Mouse (Mus musculus) CH12.LX (cell line): ENCODE data around the gene Eif2d. TPM values are rescaled to one million over a fixed set of nuclear protein-coding genes. Genes with fewer than 3 reads are reported as not detected.

Source experiments
- DNase-seq: peaks from one replicate; pipeline ENCODE4 v3.0.0-alpha.2; 2013; ENCODE audit errors: extremely low read depth
- H3K27ac ChIP-seq: 2 replicates; pipeline ENCODE4 v1.5.1; 2012; ENCODE audit warnings: low read depth, mild to moderate bottlenecking, control low read depth, moderate library complexity; ENCODE audit not compliant: insufficient read depth
- H3K27me3 ChIP-seq: replicated peaks from 2 replicates; pipeline ENCODE3; 2012; ENCODE audit warnings: inconsistent platforms
- H3K36me3 ChIP-seq, 2 experiments: replicated peaks in 1 of 2; 2 replicates each; pipeline versions ENCODE3 to v1.6.1; 2012; ENCODE audit warnings: inconsistent platforms in 1 of 2, low read length in 1 of 2, mild to moderate bottlenecking in 1 of 2, mixed read lengths in 1 of 2, moderate library complexity in 1 of 2; ENCODE audit not compliant: control insufficient read depth in 1 of 2, insufficient read depth in 1 of 2
- H3K4me1 ChIP-seq, 2 experiments: 2 replicates each; pipeline ENCODE4 v1.6.1; 2012; ENCODE audit warnings: inconsistent platforms in 1 of 2, moderate library complexity in 1 of 2; ENCODE audit not compliant: insufficient read depth in 2 of 2, control insufficient read depth in 1 of 2
- H3K4me2 ChIP-seq: 2 replicates; pipeline ENCODE4 v1.6.1; 2012; ENCODE audit warnings: low read depth, mild to moderate bottlenecking, control low read depth; ENCODE audit not compliant: poor library complexity, insufficient read depth, severe bottlenecking
- H3K4me3 ChIP-seq, 3 experiments: fragments of 150-350 bp in 1 of 3; sonication (generic) in 1 of 3; replicated peaks in 1 of 3; 2 replicates each; pipeline versions ENCODE3 to v1.5.1; 2011 to 2012; ENCODE audit warnings: low read depth in 2 of 3, low read length in 2 of 3, mild to moderate bottlenecking in 2 of 3, moderate library complexity in 2 of 3, control low read depth in 1 of 3, improper control_type of control experiment in 1 of 3, inconsistent platforms in 1 of 3, mixed read lengths in 1 of 3; ENCODE audit not compliant: poor library complexity in 1 of 3
- H3K79me2 ChIP-seq: replicated peaks from 2 replicates; pipeline ENCODE4 v1.6.1; 2012; ENCODE audit warnings: mild to moderate bottlenecking, moderate library complexity; ENCODE audit not compliant: control insufficient read depth, poor library complexity, insufficient read depth, severe bottlenecking; ENCODE audit errors: extremely low read depth
- H3K9ac ChIP-seq: 2 replicates; pipeline ENCODE4 v1.6.1; 2012; ENCODE audit warnings: low read depth, mild to moderate bottlenecking, control low read depth, moderate library complexity; ENCODE audit not compliant: insufficient read depth
- H3K9me3 ChIP-seq: replicated peaks from 2 replicates; pipeline ENCODE3; 2012; ENCODE audit warnings: low read length, inconsistent platforms, mixed read lengths
- CHD1 ChIP-seq: IDR thresholded peaks from 2 replicates; pipeline ENCODE4 v1.6.1; 2012; ENCODE audit warnings: low read depth, low read length, improper control_type of control experiment, inconsistent platforms
- CHD2 ChIP-seq: IDR thresholded peaks from 2 replicates; pipeline ENCODE4 v1.6.1; 2011; ENCODE audit warnings: low read length, improper control_type of control experiment
- CTCF ChIP-seq, 2 experiments: IDR thresholded peaks in 1 of 2; conservative IDR thresholded peaks in 1 of 2; 2 replicates each; pipeline ENCODE4 v1.5.1; 2011 to 2012; ENCODE audit warnings: low read depth in 2 of 2, low read length in 2 of 2, improper control_type of control experiment in 1 of 2, inconsistent platforms in 1 of 2, mild to moderate bottlenecking in 1 of 2, moderate library complexity in 1 of 2
- ELF1 ChIP-seq: IDR thresholded peaks from 2 replicates; pipeline ENCODE4 v1.6.1; 2014; ENCODE audit warnings: low read depth, mild to moderate bottlenecking, inconsistent platforms, low read length, improper control_type of control experiment
- ETS1 ChIP-seq: conservative IDR thresholded peaks from 2 replicates; pipeline ENCODE4 v1.6.1; 2012; ENCODE audit warnings: low read depth, mild to moderate bottlenecking, inconsistent platforms, low read length, improper control_type of control experiment, moderate library complexity
- IRF4 ChIP-seq: IDR thresholded peaks from 2 replicates; pipeline ENCODE4 v1.6.1; 2014; ENCODE audit warnings: low read depth, mild to moderate bottlenecking, inconsistent platforms, low read length, improper control_type of control experiment
- JUN ChIP-seq: IDR thresholded peaks from 2 replicates; pipeline ENCODE4 v1.6.1; 2011; ENCODE audit warnings: low read depth, mild to moderate bottlenecking, low read length, improper control_type of control experiment, moderate library complexity; ENCODE audit not compliant: insufficient read depth
- KAT2A ChIP-seq: IDR thresholded peaks from 2 replicates; pipeline ENCODE4 v1.6.1; 2012; ENCODE audit warnings: low read length, improper control_type of control experiment, inconsistent platforms; ENCODE audit not compliant: insufficient replicate concordance
- MAFK ChIP-seq: IDR thresholded peaks from 2 replicates; pipeline ENCODE4 v1.6.1; 2011; ENCODE audit warnings: low read length, improper control_type of control experiment; ENCODE audit not compliant: insufficient replicate concordance
- MAX ChIP-seq: IDR thresholded peaks from 2 replicates; pipeline ENCODE4 v1.6.1; 2011; ENCODE audit warnings: low read length, improper control_type of control experiment
- MXI1 ChIP-seq: IDR thresholded peaks from 2 replicates; pipeline ENCODE4 v1.6.1; 2011; ENCODE audit warnings: mild to moderate bottlenecking, low read depth, low read length, improper control_type of control experiment
- PAX5 ChIP-seq: IDR thresholded peaks from 2 replicates; pipeline ENCODE4 v1.6.1; 2012; ENCODE audit warnings: low read length, inconsistent platforms, mixed read lengths
- RAD21 ChIP-seq: IDR thresholded peaks from 2 replicates; pipeline ENCODE4 v1.6.1; 2011; ENCODE audit warnings: low read depth, mild to moderate bottlenecking, low read length, improper control_type of control experiment, moderate library complexity
- SMC3 ChIP-seq: IDR thresholded peaks from 2 replicates; pipeline ENCODE4 v1.6.1; 2011; ENCODE audit warnings: low read depth, low read length, improper control_type of control experiment
- TBP ChIP-seq: conservative IDR thresholded peaks from 2 replicates; pipeline ENCODE4 v1.6.1; 2011; ENCODE audit warnings: low read depth, low read length, improper control_type of control experiment
- UBTF ChIP-seq: IDR thresholded peaks from 2 replicates; pipeline ENCODE4 v1.6.1; 2012; ENCODE audit warnings: low read depth, mild to moderate bottlenecking, inconsistent platforms, low read length, improper control_type of control experiment, moderate library complexity
- ZC3H11A ChIP-seq: IDR thresholded peaks from 2 replicates; pipeline ENCODE4 v1.6.1; 2012; ENCODE audit warnings: low read depth, mild to moderate bottlenecking, inconsistent platforms, low read length, improper control_type of control experiment
- ZKSCAN1 ChIP-seq: IDR thresholded peaks from 2 replicates; pipeline ENCODE4 v1.6.1; 2012; ENCODE audit warnings: low read depth, inconsistent platforms, low read length, improper control_type of control experiment, borderline replicate concordance
- dilution Hi-C: fragments of 300-500 bp; cut with MboI; formaldehyde crosslinking; loops from 2 replicates; pipeline ENCODE4 v1.14.3; 2020; ENCODE audit warnings: low sequenced_read_pairs; ENCODE audit not compliant: extremely low pct_unique_long_range_greater_than_20kb, extremely low pct_ligation_motif_present
- in situ Hi-C: fragments of 300-500 bp; cut with MboI; formaldehyde crosslinking; loops from 3 replicates; pipeline ENCODE4 v1.14.3; 2019; ENCODE audit warnings: low sequenced_read_pairs, low pct_ligation_motif_present, low pct_unique_long_range_greater_than_20kb, mixed read lengths
- polyA plus RNA-seq: library from polyadenylated mRNA; unstranded; fragments of >175 nt; gene quantifications from 2 replicates; pipeline ENCODE4 v1.2.1, GENCODE M21; 2012; ENCODE audit warnings: low read depth; ENCODE audit not compliant: insufficient read length
- total RNA-seq, 2 experiments: library from RNA; depleted of rRNA; stranded (reverse); fragments of 300-350 nt in 1 of 2; fragments of >200 nt in 1 of 2; gene quantifications; 2 replicates each; pipeline ENCODE4 v1.2.3; 2012 to 2014

The Eif2d gene
- total and polyA plus RNA-seq, 3 experiments = 46.9 to 57.2 (median 53.0) TPM

- no peak overlapping the region for H3K4me2 ChIP-seq
- dilution Hi-C loops = no loop called here
Observed at GRCm38 (mm10) chr1:131212956-131213355, 60.0 kb downstream of the Eif2d start.

GRCm38 (mm10) chr1:131213361-131213760, 60.4 kb downstream of the Eif2d start:
- Histone ChIP-seq H3K36me3 (no peaks in the 10 kb centered on the region), H3K9ac (no peak overlapping the region), H3K4me1 (peaks cover 0 to 14% of the 10 kb centered on the region in 2 experiments; a peak in 2 of 4 replicates), H3K4me2 (no peak overlapping the region), H3K27me3 (peaks cover 4% of the 10 kb centered on the region), H3K79me2 (no peaks in the 10 kb centered on the region), H3K9me3 (no peaks in the 10 kb centered on the region), H3K27ac (no peak overlapping the region), H3K4me3 (no peak overlapping the region)
- dilution Hi-C loops (no loop called here), in situ Hi-C loops (no loop called here)
- no peak for DNase-seq
- no peak for TF ChIP-seq TBP
- TF ChIP-seq MAX = no peak
- TF ChIP-seq KAT2A = no peak
- TF ChIP-seq ZC3H11A = no peak
- no peak for TF ChIP-seq RAD21
- no peak for TF ChIP-seq ETS1
- TF ChIP-seq CHD2 = no peak
- no peak for TF ChIP-seq MXI1
- no peak for TF ChIP-seq PAX5
- no peak for TF ChIP-seq JUN
- no peak for TF ChIP-seq CTCF (conservative IDR thresholded peaks at IDR 0.05 in 1 of 2, IDR thresholded peaks at IDR 0.05 in 1 of 2; ENCODE audit: low read depth in 2 of 2, low read length in 2 of 2)

More at GRCm38 (mm10) chr1:131212956-131213355, 60.0 kb downstream of the Eif2d start:
- Histone ChIP-seq H3K9me3 (no peaks in the 10 kb centered on the region), H3K9ac (no peak overlapping the region), H3K27me3 (peaks cover 4% of the 10 kb centered on the region), H3K36me3 (no peaks in the 10 kb centered on the region), H3K4me1 (peaks cover 0 to 14% of the 10 kb centered on the region in 2 experiments; a peak in 2 of 4 replicates), H3K27ac (no peak overlapping the region), H3K4me3 (no peak overlapping the region), H3K79me2 (no peaks in the 10 kb centered on the region)
- no peak for DNase-seq
- in situ Hi-C loops = no loop called here
- TF ChIP-seq SMC3 (no peak), UBTF (no peak), MAFK (no peak), ELF1 (no peak), TBP (no peak), CHD1 (no peak), ZKSCAN1 (no peak), ETS1 (no peak), IRF4 (no peak)
- TF ChIP-seq, all 38 proteins: peak for 0
